Mouse (Mus musculus) myocyte (in vitro differentiated cells): ENCODE measurements around the gene Bbs1. TPM values are rescaled to one million over a fixed set of nuclear protein-coding genes. Genes with fewer than 3 reads are reported as not detected.
A peak's percentile ranks its signal among the peaks of the same experiment; 100 is the strongest.

Source experiments
- H3K27me3 ChIP-seq: one replicate; pipeline ENCODE4 v1.6.1; 2011; ENCODE audit not compliant: control insufficient read depth, insufficient read depth, insufficient read length
- H3K36me3 ChIP-seq: one replicate; pipeline ENCODE4 v1.6.1; 2011; ENCODE audit not compliant: control insufficient read depth, insufficient read depth
- H3K4me2 ChIP-seq: one replicate; pipeline ENCODE4 v1.6.1; 2011; ENCODE audit warnings: low read depth, control low read depth
- H3K4me3 ChIP-seq: one replicate; pipeline ENCODE4 v1.5.1; 2011; ENCODE audit warnings: mild to moderate bottlenecking, control low read depth, moderate library complexity
- H3K79me2 ChIP-seq: one replicate; pipeline ENCODE4 v1.6.1; 2011; ENCODE audit not compliant: control insufficient read depth, insufficient read depth
- H3ac ChIP-seq: one replicate; pipeline ENCODE4 v1.6.1; 2011; ENCODE audit not compliant: control insufficient read depth, insufficient read length
- CEBPB ChIP-seq: IDR thresholded peaks from 2 replicates; pipeline ENCODE4 v1.6.1; 2011; ENCODE audit warnings: mild to moderate bottlenecking, moderate library complexity; ENCODE audit not compliant: poor library complexity, insufficient read depth, severe bottlenecking
- E2F4 ChIP-seq: IDR thresholded peaks from one replicate; pipeline ENCODE4 v1.6.1; 2011; ENCODE audit warnings: mild to moderate bottlenecking, control low read depth, moderate library complexity; ENCODE audit not compliant: insufficient read depth
- MAX ChIP-seq: IDR thresholded peaks from one replicate; pipeline ENCODE4 v1.6.1; 2011; ENCODE audit warnings: low read depth, mild to moderate bottlenecking, control low read depth
- MYOD1 ChIP-seq, 3 experiments: IDR thresholded peaks; one replicate each; pipeline ENCODE4 v1.6.1; 2011; ENCODE audit warnings: control low read depth in 2 of 3, low read depth in 2 of 3, mild to moderate bottlenecking in 2 of 3, moderate library complexity in 1 of 3; ENCODE audit not compliant: insufficient read length in 2 of 3, control insufficient read depth in 1 of 3
- MYOG ChIP-seq, 3 experiments: IDR thresholded peaks; one replicate each; pipeline ENCODE4 v1.6.1; 2011; ENCODE audit warnings: control low read depth in 2 of 3, low read depth in 2 of 3, mild to moderate bottlenecking in 2 of 3; ENCODE audit not compliant: insufficient read length in 2 of 3, control insufficient read depth in 1 of 3, insufficient read depth in 1 of 3
- POLR2A ChIP-seq: IDR thresholded peaks from one replicate; pipeline ENCODE4 v1.6.1; 2011; ENCODE audit warnings: low read depth, mild to moderate bottlenecking, control low read depth, moderate library complexity; ENCODE audit not compliant: insufficient read length
- POLR2AphosphoS2 ChIP-seq: IDR thresholded peaks from one replicate; pipeline ENCODE4 v1.6.1; 2011; ENCODE audit warnings: low read depth, control low read depth; ENCODE audit not compliant: insufficient read length
- REST ChIP-seq: IDR thresholded peaks from one replicate; pipeline ENCODE4 v1.6.1; 2011; ENCODE audit warnings: mild to moderate bottlenecking, control low read depth, moderate library complexity; ENCODE audit not compliant: insufficient read depth, insufficient read length
- SRF ChIP-seq: IDR thresholded peaks from one replicate; pipeline ENCODE4 v1.6.1; 2011; ENCODE audit warnings: low read depth; ENCODE audit not compliant: control insufficient read depth, insufficient read length
- TCF12 ChIP-seq: IDR thresholded peaks from one replicate; pipeline ENCODE4 v1.6.1; 2011; ENCODE audit warnings: mild to moderate bottlenecking, control low read depth; ENCODE audit not compliant: poor library complexity, insufficient read depth, severe bottlenecking
- TCF3 ChIP-seq: IDR thresholded peaks from one replicate; pipeline ENCODE4 v1.6.1; 2011; ENCODE audit warnings: low read depth, control low read depth; ENCODE audit not compliant: insufficient read length
- USF1 ChIP-seq: IDR thresholded peaks from one replicate; pipeline ENCODE4 v1.6.1; 2011; ENCODE audit warnings: low read depth, mild to moderate bottlenecking, control low read depth, moderate library complexity
- polyA plus RNA-seq: library from polyadenylated mRNA; unstranded; fragments of >200 nt; fragmentation: generic; extraction: Trizol; gene quantifications from one replicate; pipeline ENCODE4 v1.2.1, GENCODE M21; 2012; ENCODE audit warnings: missing spikeins

The Bbs1 gene
- polyA plus RNA-seq, 1 experiment, result 3.6 TPM

DNA sequence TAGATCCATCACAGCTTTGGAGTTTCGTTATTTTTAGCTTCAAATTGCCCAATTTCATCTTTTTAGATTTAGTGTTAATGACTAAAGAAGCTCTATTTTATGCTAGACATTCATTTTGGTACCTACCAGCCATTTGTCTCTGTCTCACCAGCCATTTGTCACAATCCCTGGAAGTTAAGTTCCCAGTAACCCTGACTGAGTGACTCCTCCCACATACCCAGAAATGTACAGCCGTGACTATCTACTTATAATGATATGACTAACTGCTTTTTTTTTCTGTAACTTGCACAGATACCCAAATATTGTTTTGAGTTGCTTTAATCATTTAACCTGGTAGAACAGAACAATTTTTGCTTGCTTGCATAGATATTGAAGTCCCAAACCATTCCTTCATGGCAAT is 60.6 kb downstream of the Bbs1 start:
- peaks cover 46% of the 10 kb centered on the region for H3K27me3 ChIP-seq
- no peak overlapping the region for H3K4me2 ChIP-seq
- H3K36me3 ChIP-seq, result no peaks in the 10 kb centered on the region
- TF ChIP-seq MYOD1 (IDR thresholded peaks at IDR 0.05; ENCODE audit: control insufficient read depth in 1 of 3, insufficient read length in 2 of 3, low read depth in 2 of 3) (no peak), REST (no peak)
- H3ac ChIP-seq, result no peak overlapping the region
- no peaks in the 10 kb centered on the region for H3K79me2 ChIP-seq
- no peak overlapping the region for H3K4me3 ChIP-seq

DNA sequence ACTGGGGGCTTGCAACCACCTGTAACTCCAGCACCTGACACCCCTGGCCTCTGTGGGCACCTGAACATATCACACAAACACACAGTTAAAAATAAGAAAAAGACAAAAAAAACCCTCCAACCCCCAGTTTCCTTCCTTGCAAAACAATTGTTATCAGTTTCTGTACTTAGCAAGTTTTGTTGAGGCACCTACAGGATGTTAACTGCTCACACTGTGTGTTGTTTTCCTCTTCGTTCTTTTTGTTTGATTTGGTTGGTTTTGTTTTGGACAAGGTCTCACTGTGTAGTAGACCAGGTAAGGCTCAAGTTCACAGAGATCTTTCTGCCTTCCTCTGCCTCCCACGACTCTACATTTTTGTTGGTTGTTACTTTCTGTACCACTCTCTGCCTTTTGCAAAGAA is 63.8 kb downstream of the Bbs1 start:
- Histone ChIP-seq H3K4me2 (no peak overlapping the region), H3K4me3 (no peak overlapping the region), H3ac (no peak overlapping the region), H3K36me3 (no peaks in the 10 kb centered on the region), H3K79me2 (no peaks in the 10 kb centered on the region), H3K27me3 (peaks cover 35% of the 10 kb centered on the region)
- TF ChIP-seq E2F4 (no peak), REST (no peak), USF1 (no peak), MYOD1 (IDR thresholded peaks at IDR 0.05; ENCODE audit: control insufficient read depth in 1 of 3, insufficient read length in 2 of 3, low read depth in 2 of 3) (no peak), SRF (no peak), TCF12 (no peak), MAX (no peak), POLR2AphosphoS2 (no peak), CEBPB (no peak), MYOG (IDR thresholded peaks at IDR 0.05; ENCODE audit: control insufficient read depth in 1 of 3, insufficient read depth in 1 of 3, insufficient read length in 2 of 3, low read depth in 2 of 3) (no peak), TCF3 (no peak), POLR2A (no peak)

DNA sequence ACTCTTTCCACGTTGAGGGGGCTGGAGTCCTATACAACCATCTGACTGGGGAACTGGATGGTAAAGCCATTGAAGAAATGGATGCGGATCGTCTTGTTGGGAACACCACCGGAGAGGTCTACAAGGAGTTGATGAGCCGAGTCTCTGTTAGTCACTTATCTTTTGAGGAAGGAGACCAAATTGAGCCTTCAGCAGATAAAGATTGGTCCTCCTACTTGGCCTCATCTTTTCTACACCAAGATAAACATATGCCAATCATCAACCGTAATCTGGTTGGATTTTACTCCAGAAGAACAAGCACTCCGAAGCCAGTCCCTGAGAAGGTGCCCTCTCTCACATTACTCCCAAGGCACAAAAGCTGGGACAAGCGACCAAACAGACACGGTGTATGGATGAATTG is 65.6 kb downstream of the Bbs1 start:
- no peaks in the 10 kb centered on the region for H3K79me2 ChIP-seq
- H3K4me2 ChIP-seq, result no peak overlapping the region
- H3K4me3 ChIP-seq, result no peak overlapping the region
- TF ChIP-seq CEBPB (no peak), SRF (no peak), USF1 (no peak), MYOG (IDR thresholded peaks at IDR 0.05; ENCODE audit: control insufficient read depth in 1 of 3, insufficient read depth in 1 of 3, insufficient read length in 2 of 3, low read depth in 2 of 3) (no peak), TCF3 (no peak), E2F4 (no peak), REST (no peak), MYOD1 (IDR thresholded peaks at IDR 0.05; ENCODE audit: control insufficient read depth in 1 of 3, insufficient read length in 2 of 3, low read depth in 2 of 3) (no peak)
- no peak overlapping the region for H3ac ChIP-seq
- peaks cover 35% of the 10 kb centered on the region for H3K27me3 ChIP-seq
- no peaks in the 10 kb centered on the region for H3K36me3 ChIP-seq

DNA sequence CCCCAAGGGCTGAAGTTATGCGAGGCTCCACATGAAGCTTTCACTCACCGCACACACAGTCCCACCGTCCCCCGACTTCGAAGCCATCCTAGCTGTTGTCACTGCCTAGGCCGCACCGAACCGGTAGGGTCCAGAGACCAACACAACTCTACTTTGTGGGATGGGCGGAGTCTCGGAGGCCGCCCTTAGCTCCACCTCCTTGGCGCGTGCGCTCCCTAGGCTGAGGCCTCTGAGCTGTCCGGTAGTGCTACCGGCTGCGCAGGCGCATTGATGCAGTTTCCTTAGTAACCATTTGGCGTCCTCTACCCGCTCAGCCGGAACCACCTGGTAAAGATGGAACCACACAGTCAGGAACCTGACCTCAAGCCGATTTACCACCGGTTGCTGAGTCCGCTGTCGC is 67.3 kb downstream of the Bbs1 start, which contains the start of the genes Ccs and Ccdc87:
TSS of gene Ccs (minus strand) at position 184 of the 400 bp plus-strand sequence.
TSS of gene Ccdc87 (plus strand) at position 218 of the 400 bp plus-strand sequence.
- peak within 1 kb of the TSS; percentile 72 for H3K4me2 ChIP-seq
- H3K79me2 ChIP-seq, result no peaks in the 10 kb centered on the region
- H3K36me3 ChIP-seq, result no peaks in the 10 kb centered on the region
- H3K4me3 ChIP-seq, result peak within 1 kb of the TSS; percentile 38
- H3K27me3 ChIP-seq, result peaks cover 26% of the 10 kb centered on the region
- H3ac ChIP-seq, result peak within 1 kb of the TSS; percentile 44
- TF ChIP-seq MYOG (IDR thresholded peaks at IDR 0.05; ENCODE audit: control insufficient read depth in 1 of 3, insufficient read depth in 1 of 3, insufficient read length in 2 of 3, low read depth in 2 of 3) (no peak), POLR2A (peak; percentile 90), TCF12 (no peak), POLR2AphosphoS2 (peak; percentile 86)

DNA sequence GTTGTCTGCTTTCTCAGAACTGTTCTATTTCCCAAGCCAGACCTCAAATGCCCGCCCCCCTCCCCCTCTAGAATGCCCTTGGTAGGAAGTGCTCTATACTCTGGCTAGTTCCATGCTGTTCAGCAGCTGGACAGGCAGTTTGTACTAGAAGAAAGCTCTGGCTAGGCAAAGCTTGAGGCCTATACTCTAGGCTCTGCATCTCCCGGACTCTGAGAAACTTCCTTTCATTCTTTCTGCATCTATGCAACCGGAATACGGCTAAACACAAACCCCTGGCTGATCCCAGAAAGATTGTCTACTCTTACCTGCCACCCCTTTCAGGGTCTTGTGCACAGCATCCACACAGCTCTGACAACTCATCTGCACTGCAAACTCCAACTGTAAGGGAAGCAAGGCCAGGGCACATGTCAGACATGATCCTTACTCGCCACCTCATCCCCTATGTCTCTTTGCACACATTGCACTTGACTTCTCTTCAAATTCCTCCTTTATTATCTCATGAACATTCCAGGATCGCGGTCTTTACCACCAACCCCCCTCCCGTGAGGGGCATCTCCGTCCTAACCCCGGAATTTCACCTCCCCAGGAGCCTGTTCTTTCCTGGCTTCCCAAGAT is 67.8 kb downstream of the Bbs1 start:
- H3ac ChIP-seq, result peak overlapping the region; percentile 44
- H3K79me2 ChIP-seq, result no peaks in the 10 kb centered on the region
- peak overlapping the region; percentile 38 for H3K4me3 ChIP-seq
- peaks cover 26% of the 10 kb centered on the region for H3K27me3 ChIP-seq
- H3K4me2 ChIP-seq, result peak overlapping the region; percentile 72
- H3K36me3 ChIP-seq, result no peaks in the 10 kb centered on the region
- TF ChIP-seq TCF12 (no peak), USF1 (no peak), REST (no peak), SRF (no peak), MYOD1 (IDR thresholded peaks at IDR 0.05; ENCODE audit: control insufficient read depth in 1 of 3, insufficient read length in 2 of 3, low read depth in 2 of 3) (no peak), POLR2AphosphoS2 (no peak), POLR2A (no peak), E2F4 (no peak), TCF3 (no peak), MAX (no peak), MYOG (IDR thresholded peaks at IDR 0.05; ENCODE audit: control insufficient read depth in 1 of 3, insufficient read depth in 1 of 3, insufficient read length in 2 of 3, low read depth in 2 of 3) (no peak), CEBPB (no peak)
